Mouse (Mus musculus): ENCODE measurements around the gene Rab31. TPM values are rescaled to one million over a fixed set of nuclear protein-coding genes. Genes with fewer than 3 reads are reported as not detected.

Rab31 gene
- 74.9 and 77.4 TPM in 2 replicates for polyA plus RNA-seq (2012; rRNA removed)

DNA sequence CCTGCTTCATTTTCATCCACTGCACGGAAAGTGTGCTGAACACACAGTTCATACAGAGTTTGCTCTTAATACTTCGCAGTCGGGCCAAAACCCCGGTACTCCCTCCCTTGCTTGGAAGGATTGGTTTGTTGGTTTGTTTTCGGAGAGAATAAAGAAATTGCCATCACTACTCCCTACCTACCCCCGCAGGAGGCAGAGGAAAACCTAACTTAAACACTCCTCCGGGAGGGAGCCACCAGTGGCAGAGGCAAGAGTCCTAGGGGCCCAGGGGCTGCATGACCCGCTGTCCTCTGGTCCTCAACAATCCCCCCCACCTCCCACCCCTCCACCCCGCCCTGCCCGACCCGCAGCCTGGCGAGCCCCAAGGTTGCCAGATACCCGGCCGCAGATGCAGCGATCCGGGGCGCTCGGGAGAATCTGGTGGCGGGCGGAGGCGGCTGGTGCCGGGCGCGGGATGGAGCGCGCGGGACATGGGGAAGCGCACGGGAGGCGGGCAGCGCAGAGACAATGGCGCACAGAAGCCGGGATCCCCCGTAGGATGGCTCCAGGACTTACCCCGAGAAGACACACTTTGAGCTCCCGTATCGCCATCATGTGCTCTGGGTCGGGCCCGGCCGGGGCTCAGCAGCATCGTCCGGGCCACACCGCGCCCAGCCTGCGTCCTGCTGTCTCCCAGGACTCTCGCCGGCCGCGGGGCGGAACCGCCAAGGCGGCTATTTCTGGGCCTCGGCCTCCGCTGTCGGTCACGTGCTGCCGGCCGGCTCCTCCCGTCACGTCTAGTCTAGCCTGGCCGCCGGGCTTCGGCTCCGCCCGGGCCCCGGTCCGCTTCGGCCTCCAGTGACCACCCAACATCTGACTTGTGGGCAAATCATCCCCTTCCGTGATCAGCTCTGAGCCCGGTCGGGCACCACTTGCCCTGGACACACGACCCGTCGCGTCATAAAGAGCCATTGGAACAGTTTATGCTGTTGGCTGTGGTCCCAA is at the start of gene Rab31:
Rab31 (minus strand) TSS at position 802 of the 984 bp plus-strand sequence.
- DNase-seq (ENCODE audit: extremely low spot score in 1 of 2, low spot score in 1 of 2): peak; percentile 58 to 77

DNA sequence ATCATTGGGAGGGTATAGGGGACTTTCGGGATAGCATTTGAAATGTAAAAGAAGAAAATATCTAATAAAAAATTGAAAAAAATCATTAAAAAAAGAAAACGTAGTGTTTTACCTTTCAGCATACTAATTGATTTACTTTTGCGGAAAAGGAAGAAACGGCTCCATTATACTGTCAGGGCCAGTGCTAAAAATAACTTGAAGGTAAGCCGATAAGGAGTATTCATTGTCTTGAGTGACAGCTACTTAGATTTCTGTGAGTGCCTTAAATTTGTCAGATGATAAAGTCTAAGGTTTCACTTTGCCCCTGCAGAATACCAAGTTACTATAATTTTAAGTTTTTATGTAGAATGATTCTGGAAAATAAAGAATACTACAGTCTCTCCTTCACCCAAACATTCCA is 47.6 kb upstream of the Rab31 start:
- DNase-seq (ENCODE audit: extremely low spot score in 1 of 2, low spot score in 1 of 2): no peak

DNA sequence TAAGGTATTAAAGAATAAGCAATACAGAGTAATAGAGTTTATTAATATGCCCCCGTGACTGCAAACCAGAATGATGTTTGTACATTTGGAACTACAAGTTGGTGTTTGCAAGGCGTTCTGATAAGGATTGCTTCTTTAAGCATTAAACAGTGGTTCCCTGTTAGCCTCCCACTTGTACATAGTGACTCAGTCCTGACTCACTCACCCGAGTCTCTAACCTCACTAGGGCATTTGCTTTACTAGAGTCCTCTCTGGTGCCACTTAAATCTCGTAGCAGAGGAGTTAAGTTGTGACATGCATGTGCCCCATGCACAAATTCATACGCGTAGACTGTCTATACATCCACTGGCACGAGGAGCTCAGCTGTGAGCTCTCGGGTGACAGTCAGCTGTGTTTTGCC is 41.2 kb upstream of the Rab31 start:
- DNase-seq (ENCODE audit: extremely low spot score in 1 of 2, low spot score in 1 of 2): no peak

DNA sequence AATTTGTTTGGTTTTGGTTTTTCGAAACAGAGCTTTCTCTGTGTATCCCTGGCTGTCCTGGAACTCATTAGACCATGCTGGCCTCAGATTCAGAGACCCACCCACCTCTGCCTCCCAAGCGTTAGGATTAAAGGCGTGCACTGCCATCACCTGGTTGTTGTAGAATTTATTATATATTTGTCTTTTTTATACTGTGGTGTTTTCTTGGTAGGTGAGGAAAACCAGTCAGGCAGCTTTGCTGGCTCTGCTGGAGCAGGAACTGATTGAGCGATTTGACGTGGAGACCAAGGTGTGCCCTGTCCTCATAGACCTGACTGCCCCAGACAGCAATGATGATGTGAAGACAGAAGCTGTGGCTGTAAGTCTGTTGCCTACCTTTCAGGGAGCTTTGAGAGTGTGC is 38.5 kb upstream of the Rab31 start:
- no peak for DNase-seq (ENCODE audit: extremely low spot score in 1 of 2, low spot score in 1 of 2)

DNA sequence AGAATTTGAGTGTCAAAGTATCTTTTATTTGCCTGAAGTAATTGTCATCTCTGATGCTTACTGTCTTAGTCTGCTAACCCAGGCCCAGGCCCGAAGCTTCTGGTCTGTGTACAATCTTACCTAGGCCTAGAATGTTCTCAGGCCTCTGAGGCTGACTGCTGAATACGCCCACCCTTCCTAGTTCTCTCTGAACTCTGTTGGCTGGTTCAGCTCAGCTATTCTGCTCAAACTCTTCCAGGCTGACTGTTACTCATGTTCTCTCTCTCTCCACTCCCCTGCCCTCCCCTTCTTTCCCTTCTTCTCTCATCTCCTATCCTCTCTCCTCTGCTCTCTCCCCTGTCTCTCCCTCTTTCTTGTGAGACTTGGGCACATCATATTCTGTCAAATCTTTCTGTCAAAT is 33.9 kb upstream of the Rab31 start:
- DNase-seq (ENCODE audit: extremely low spot score in 1 of 2, low spot score in 1 of 2): no peak

- no peak for DNase-seq (ENCODE audit: extremely low spot score in 1 of 2, low spot score in 1 of 2)
These were observed 33.4 kb upstream of the Rab31 start for GRCm38 (mm10) chr17:65805966-65806365.

DNA sequence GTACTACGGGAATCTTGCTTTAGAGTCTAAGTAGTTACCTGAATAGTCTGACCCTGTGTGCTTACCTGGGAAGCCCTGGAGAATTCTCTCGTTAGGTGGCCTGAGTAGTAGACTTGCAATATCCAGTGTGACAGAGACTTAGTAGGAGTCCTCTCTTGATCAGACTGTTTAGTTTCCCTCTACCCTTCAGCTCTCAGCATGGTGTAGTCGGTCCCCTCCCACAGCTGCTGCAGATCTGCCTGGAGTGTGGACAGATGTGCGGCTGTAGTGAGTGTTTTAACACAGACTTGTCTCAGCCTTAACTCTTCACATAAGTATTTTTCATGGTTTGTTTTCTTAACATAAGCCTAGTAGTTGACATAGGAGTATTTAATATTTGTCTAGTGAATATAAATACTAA is 29.5 kb upstream of the Rab31 start:
- DNase-seq (ENCODE audit: extremely low spot score in 1 of 2, low spot score in 1 of 2): no peak

DNA sequence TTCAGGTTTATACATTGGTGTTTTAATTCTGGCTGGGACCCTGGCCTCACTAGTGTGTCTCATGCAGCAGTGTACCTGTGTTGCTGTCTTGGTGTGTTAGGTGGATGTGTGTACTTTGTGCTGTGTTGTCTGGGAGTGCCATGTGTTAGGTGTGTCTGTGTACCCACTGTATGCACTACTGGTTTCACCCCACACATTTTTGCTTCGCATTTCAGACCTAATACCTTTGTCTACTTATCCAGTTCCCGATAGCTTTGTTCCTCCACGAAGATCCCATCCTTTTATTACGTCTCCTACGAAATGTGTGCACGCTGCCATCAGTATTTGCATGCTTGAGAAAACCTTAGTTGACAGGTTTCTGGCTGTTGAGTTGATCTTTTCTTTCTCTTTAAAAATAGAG is 27.9 kb upstream of the Rab31 start:
- DNase-seq (ENCODE audit: extremely low spot score in 1 of 2, low spot score in 1 of 2): no peak

DNA sequence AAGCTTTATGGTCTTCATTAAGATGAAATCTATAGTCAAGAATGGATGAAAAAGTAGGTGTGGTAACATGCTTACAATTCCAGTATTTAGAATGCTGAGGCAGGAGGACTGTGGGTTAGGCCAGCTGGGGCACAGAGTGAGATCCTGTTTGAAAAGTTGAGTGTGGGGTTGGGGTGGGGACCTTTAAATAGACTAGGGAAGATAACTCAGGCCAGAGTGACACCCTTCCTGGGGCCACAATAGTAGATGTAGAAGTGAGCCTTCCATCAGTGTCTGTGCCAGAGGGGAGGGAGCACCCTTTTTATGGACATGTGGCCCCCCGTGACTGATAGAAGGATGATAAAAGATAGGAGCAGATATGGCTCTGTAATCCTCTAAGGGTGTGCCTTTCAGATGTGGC is 26.8 kb upstream of the Rab31 start:
- DNase-seq (ENCODE audit: extremely low spot score in 1 of 2, low spot score in 1 of 2): no peak

DNA sequence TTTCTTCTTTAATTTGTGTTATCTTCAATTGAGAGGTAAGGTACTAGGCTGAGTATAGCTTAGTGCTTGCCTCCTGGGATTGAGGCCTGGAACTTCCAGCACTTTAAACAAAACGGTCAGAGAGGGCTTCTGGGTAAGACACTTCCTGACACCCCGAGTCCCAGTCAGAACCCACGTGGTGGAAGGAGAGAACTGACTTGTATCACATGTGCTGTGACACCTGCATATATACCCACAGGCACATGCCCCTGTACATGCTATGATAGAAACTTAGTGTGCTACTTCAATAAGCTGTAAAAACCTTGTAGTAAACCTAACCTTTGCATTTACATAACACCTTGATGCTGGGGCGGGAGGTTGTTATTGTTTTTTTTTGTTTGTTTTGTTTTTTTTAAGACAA is 25.9 kb upstream of the Rab31 start:
- no peak for DNase-seq (ENCODE audit: extremely low spot score in 1 of 2, low spot score in 1 of 2)

- no peak for DNase-seq (ENCODE audit: extremely low spot score in 1 of 2, low spot score in 1 of 2)
These were observed 23.5 kb upstream of the Rab31 start for GRCm38 (mm10) chr17:65796056-65796455.

DNA sequence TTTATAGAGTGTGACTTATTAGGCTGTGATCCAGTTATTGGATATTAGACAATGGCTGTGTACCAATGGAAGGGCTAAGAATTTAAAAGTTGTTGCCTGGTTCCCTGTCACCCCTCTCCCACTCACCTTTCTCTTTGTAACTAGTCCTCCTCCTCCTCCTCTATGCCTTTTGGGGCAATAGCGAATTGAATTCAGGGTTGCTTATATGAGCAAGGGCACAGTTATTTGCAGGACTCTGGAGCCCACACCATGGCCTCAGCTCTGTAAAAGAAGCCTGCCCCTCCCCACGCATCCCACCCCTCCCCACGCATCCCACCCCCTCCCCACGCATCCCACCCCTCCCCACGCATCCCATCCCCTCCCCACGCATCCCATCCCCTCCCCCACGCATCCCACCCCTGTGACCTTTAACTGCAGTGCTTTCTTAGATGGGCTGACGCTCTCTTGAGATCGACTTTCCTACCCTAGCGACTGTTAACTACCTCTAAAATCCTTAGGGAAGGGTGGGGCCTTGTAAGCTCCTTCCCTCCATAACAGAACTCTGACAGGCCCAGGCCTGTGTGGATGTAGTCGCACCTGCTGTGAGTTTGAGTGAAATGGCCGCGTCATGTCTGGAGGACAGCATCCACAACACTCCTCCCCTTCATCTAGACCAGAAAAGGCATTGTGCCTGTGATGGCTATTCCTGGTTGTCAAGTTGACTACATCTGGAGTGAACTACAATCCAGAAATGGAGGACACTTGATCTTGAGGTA is 21.7 kb upstream of the Rab31 start:
- no peak for DNase-seq (ENCODE audit: extremely low spot score in 1 of 2, low spot score in 1 of 2)

DNA sequence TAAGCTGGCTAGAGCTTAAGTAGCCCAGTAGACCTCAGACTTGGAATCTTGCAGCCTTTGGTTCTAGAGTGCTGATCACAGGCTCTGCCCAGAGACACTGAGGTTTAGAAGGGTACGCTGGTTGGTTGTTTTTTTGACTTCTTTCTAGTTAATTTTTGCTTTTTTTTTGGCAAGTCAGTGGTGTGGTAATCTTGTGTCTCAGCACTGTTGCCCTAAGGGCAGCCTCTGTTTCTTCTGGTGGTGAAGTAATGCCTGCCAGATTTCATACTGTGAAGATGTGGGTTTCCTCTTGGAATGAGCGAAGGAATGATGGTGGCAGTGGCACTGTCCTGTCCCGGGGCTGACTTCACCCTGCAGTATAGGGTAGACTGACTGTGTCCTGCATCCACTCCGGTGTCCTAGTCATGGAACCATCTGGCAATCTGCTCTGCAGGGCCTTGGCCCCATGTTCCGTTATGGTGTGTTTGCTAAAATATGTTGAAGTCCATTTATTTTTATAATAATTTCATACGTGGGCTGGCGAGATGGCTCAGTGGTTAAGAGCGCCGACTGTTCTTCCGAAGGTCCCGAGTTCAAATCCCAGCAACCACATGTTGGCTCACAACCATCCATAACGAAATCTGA is 20.9 kb upstream of the Rab31 start:
- no peak for DNase-seq (ENCODE audit: extremely low spot score in 1 of 2, low spot score in 1 of 2)

DNA sequence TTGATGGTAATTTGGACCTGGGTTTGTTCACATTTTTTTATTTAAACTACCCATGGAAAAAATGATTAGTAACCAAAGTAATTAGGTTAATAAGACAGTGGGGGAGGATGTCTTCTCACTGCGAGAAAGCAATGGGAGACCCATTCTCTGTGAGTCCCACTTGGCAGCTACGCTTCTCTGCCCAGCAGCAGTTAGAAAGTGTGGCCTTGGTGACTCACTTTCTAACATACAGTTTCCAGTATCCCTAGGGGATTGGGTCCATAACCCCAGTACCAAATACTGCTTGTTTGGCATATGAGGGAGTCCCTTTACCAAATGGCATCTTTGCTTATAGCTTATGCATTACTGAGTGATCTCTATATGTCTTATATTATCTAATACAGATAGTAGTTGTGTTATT is 18.6 kb upstream of the Rab31 start:
- DNase-seq (ENCODE audit: extremely low spot score in 1 of 2, low spot score in 1 of 2): no peak

DNA sequence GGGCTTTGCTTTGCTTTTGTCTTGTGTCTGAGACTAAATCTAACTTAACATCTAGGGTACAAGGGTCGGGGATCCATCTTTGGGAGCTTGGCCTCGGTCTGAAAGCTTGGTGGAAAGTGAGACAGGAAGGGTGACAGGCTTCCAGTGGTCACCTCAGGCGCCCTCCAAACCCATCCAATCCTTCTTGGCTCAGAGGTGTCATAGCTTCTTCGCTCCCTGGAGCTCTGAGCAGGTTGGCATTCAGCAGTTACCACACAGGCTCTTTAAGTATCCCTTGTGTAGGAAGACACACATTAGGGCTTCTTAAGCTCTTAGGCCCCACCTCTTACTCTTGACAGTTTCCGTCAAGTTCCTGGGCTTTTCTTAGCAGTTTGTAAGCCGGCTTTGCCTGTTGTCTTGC is 17.0 kb upstream of the Rab31 start:
- no peak for DNase-seq (ENCODE audit: extremely low spot score in 1 of 2, low spot score in 1 of 2)

DNA sequence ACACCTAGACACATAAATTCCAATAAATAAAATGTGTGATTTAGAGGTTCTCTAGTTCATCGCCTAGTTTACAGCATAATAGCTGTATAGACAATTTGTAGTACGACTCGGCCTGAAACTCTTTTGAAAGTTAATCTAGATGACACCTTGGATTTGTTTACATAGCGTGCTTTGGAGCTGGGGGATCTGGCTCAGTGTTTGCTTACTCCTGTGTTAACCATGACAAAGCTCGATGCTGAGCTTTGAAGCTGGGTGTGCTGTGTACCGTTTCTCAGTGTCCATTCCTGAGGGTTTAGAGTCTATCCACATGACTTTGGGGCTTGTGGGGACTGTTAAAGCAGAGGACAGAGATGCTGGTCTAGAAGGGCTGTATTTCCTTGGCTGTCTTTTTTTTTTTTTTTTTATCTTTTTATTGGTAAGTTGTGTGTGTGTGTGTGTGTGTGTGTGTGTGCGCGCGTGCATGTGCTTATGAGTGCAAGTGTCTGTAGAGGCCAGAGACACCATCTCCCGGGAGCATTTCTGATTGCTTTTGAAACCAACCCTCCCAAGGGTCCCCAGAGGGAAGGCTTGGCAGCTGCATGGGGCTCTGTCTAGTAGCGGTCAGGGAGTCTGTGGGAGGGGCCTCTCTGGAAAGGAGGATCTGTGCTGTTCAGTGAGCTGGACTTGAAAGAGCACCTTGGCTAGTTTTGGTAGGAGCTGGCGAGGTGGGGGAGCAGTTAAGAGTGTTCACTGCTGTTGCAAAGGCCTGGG is 16.2 kb upstream of the Rab31 start:
- no peak for DNase-seq (ENCODE audit: extremely low spot score in 1 of 2, low spot score in 1 of 2)

DNA sequence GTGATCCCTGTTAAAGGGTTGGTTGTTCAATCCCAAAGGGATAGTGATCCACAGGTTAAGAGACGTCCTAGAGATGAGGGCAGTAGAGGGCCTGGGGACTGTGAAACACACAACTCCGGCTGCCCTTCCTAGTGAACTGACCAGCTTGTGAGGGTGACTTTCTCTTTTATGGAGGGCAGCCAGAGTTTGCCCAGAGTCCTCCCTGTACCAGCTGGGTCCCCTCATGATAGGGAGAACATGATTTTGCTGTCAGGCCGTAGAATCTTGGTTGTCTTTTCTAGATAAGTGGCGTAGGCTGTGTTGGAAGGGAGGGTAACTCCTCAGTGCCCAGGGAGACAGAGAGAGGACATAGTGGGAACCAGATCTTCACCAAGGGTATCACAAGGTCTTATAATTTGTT is 14.7 kb upstream of the Rab31 start:
- no peak for DNase-seq (ENCODE audit: extremely low spot score in 1 of 2, low spot score in 1 of 2)

DNA sequence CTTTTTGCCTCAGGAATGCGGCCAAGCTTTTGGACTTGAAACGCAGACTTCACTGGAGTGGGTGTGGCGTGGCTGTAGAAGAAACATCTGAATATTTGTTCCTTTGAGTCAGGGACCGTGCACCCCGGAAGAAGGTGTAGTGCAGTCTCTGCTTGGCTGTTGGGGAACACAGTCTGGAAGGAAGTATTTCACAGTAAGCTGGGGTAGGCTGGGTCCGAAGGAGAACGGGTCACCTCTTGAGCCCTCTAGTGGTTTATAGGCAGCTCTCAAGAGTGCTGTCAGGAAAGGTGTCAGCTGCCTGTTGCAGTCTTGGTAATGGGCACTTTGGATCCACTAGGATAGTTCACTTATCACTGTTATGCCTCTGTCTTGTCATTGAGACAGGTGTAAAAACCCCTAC is 13.7 kb upstream of the Rab31 start:
- no peak for DNase-seq (ENCODE audit: extremely low spot score in 1 of 2, low spot score in 1 of 2)

- no peak for DNase-seq (ENCODE audit: extremely low spot score in 1 of 2, low spot score in 1 of 2)
These were observed 13.2 kb upstream of the Rab31 start for GRCm38 (mm10) chr17:65785707-65786106.

- no peak for DNase-seq (ENCODE audit: extremely low spot score in 1 of 2, low spot score in 1 of 2)
These were observed 12.1 kb upstream of the Rab31 start for GRCm38 (mm10) chr17:65784610-65785140.
